Mouse (Mus musculus): Measurements from ENCODE around the gene Kifc1. TPM values are rescaled to one million over a fixed set of nuclear protein-coding genes. Genes with fewer than 3 reads are reported as not detected.
"Not testable (repeated sequence)": the region's sequence is repeated elsewhere in the genome, so short reads cannot be mapped to it uniquely, and the experiment has no call there.

Kifc1 gene
- polyA plus RNA-seq, 1 experiment from 2014 or later: 6.7 TPM

GRCm38 (mm10) chr17:33899642-33900041, 9.2 kb upstream of the Kifc1 start:
- H3K27me3 ChIP-seq (replicated peaks; ENCODE audit: control insufficient read depth, insufficient read depth, low read length): no peaks in the 10 kb centered on the region
- H3K27ac ChIP-seq (ENCODE audit: low read depth): no peak overlapping the region
- H3K4me3 ChIP-seq (ENCODE audit: low read depth, low read length): no peak overlapping the region
- DNase-seq (ENCODE audit: low spot score) (no peak), ATAC-seq (replicated peaks; ENCODE audit: low FRiP score, low TSS enrichment, low read depth) (no peak)
- no peaks in the 10 kb centered on the region for H3K9me3 ChIP-seq (ENCODE audit: control insufficient read depth, low read length)
- H3K36me3 ChIP-seq (ENCODE audit: control insufficient read depth, insufficient read depth, low read length): no peaks in the 10 kb centered on the region
- no peak overlapping the region for H3K9ac ChIP-seq (ENCODE audit: low read length)
- H3K4me2 ChIP-seq (ENCODE audit: low read length): no peak overlapping the region
- H3K4me1 ChIP-seq (replicated peaks; ENCODE audit: control insufficient read depth, insufficient read depth, low read length): no peaks in the 10 kb centered on the region
- WGBS: 90% methylated on average over 4 of the region's 4 CpGs

GRCm38 (mm10) chr17:33898193-33898592, 7.7 kb upstream of the Kifc1 start:
- H3K4me2 ChIP-seq (ENCODE audit: low read length); H3K9me3 ChIP-seq (ENCODE audit: control insufficient read depth, low read length); H3K4me3 ChIP-seq (ENCODE audit: low read depth, low read length); ATAC-seq (replicated peaks; ENCODE audit: low FRiP score, low TSS enrichment, low read depth); H3K9ac ChIP-seq (ENCODE audit: low read length); H3K27ac ChIP-seq (ENCODE audit: low read depth); H3K4me1 ChIP-seq (replicated peaks; ENCODE audit: control insufficient read depth, insufficient read depth, low read length); DNase-seq (ENCODE audit: low spot score); H3K27me3 ChIP-seq (replicated peaks; ENCODE audit: control insufficient read depth, insufficient read depth, low read length); H3K36me3 ChIP-seq (ENCODE audit: control insufficient read depth, insufficient read depth, low read length): not testable (repeated sequence)
- 83% methylated on average over 3 of the region's 4 CpGs for WGBS

GRCm38 (mm10) chr17:33897114-33897794, 6.8 kb upstream of the Kifc1 start:
- no peaks in the 10 kb centered on the region for H3K36me3 ChIP-seq (ENCODE audit: control insufficient read depth, insufficient read depth, low read length)
- H3K4me1 ChIP-seq (replicated peaks; ENCODE audit: control insufficient read depth, insufficient read depth, low read length): no peaks in the 10 kb centered on the region
- ATAC-seq (replicated peaks; ENCODE audit: low FRiP score, low TSS enrichment, low read depth): no peak
- H3K27me3 ChIP-seq (replicated peaks; ENCODE audit: control insufficient read depth, insufficient read depth, low read length): no peaks in the 10 kb centered on the region
- H3K27ac ChIP-seq (ENCODE audit: low read depth): no peak overlapping the region
- DNase-seq (ENCODE audit: low spot score): no peak
- H3K4me2 ChIP-seq (ENCODE audit: low read length): no peak overlapping the region
- no peak overlapping the region for H3K4me3 ChIP-seq (ENCODE audit: low read depth, low read length)
- WGBS: 36% methylated on average over 6 of the region's 6 CpGs
- no peak overlapping the region for H3K9ac ChIP-seq (ENCODE audit: low read length)
- H3K9me3 ChIP-seq (ENCODE audit: control insufficient read depth, low read length): no peaks in the 10 kb centered on the region

- not testable (repeated sequence) for H3K9me3 ChIP-seq (ENCODE audit: control insufficient read depth, low read length); H3K4me1 ChIP-seq (replicated peaks; ENCODE audit: control insufficient read depth, insufficient read depth, low read length); H3K36me3 ChIP-seq (ENCODE audit: control insufficient read depth, insufficient read depth, low read length); H3K27ac ChIP-seq (ENCODE audit: low read depth); DNase-seq (ENCODE audit: low spot score); H3K4me2 ChIP-seq (ENCODE audit: low read length); H3K9ac ChIP-seq (ENCODE audit: low read length); H3K4me3 ChIP-seq (ENCODE audit: low read depth, low read length); H3K27me3 ChIP-seq (replicated peaks; ENCODE audit: control insufficient read depth, insufficient read depth, low read length); ATAC-seq (replicated peaks; ENCODE audit: low FRiP score, low TSS enrichment, low read depth)
- WGBS: 59% methylated on average over 4 of the region's 4 CpGs
Measured at GRCm38 (mm10) chr17:33893011-33893410, 2.5 kb upstream of the Kifc1 start.

GRCm38 (mm10) chr17:33892429-33892828, 2.0 kb upstream of the Kifc1 start:
- Histone ChIP-seq H3K4me1 (replicated peaks; ENCODE audit: control insufficient read depth, insufficient read depth, low read length) (peaks cover 9% of the 10 kb centered on the region), H3K9me3 (ENCODE audit: control insufficient read depth, low read length) (no peaks in the 10 kb centered on the region), H3K9ac (ENCODE audit: low read length) (no peak overlapping the region), H3K4me2 (ENCODE audit: low read length) (no peak overlapping the region), H3K27ac (ENCODE audit: low read depth) (no peak overlapping the region), H3K36me3 (ENCODE audit: control insufficient read depth, insufficient read depth, low read length) (no peaks in the 10 kb centered on the region), H3K4me3 (ENCODE audit: low read depth, low read length) (no peak overlapping the region), H3K27me3 (replicated peaks; ENCODE audit: control insufficient read depth, insufficient read depth, low read length) (no peaks in the 10 kb centered on the region)
- 20% methylated on average over 7 of the region's 7 CpGs for WGBS
- ATAC-seq (replicated peaks; ENCODE audit: low FRiP score, low TSS enrichment, low read depth): no peak
- DNase-seq (ENCODE audit: low spot score): no peak

GRCm38 (mm10) chr17:33891892-33892291, 1.4 kb upstream of the Kifc1 start:
- H3K9me3 ChIP-seq (ENCODE audit: control insufficient read depth, low read length); H3K4me1 ChIP-seq (replicated peaks; ENCODE audit: control insufficient read depth, insufficient read depth, low read length); H3K36me3 ChIP-seq (ENCODE audit: control insufficient read depth, insufficient read depth, low read length); H3K4me2 ChIP-seq (ENCODE audit: low read length); H3K27me3 ChIP-seq (replicated peaks; ENCODE audit: control insufficient read depth, insufficient read depth, low read length); H3K9ac ChIP-seq (ENCODE audit: low read length); DNase-seq (ENCODE audit: low spot score); H3K27ac ChIP-seq (ENCODE audit: low read depth); ATAC-seq (replicated peaks; ENCODE audit: low FRiP score, low TSS enrichment, low read depth); H3K4me3 ChIP-seq (ENCODE audit: low read depth, low read length): not testable (repeated sequence)
- WGBS: 70% methylated on average over 6 of the region's 6 CpGs

GRCm38 (mm10) chr17:33891357-33891756, 896 bp upstream of the Kifc1 start:
- Histone ChIP-seq H3K4me2 (ENCODE audit: low read length) (no peak overlapping the region), H3K36me3 (ENCODE audit: control insufficient read depth, insufficient read depth, low read length) (peaks cover under 1% of the 10 kb centered on the region), H3K4me1 (replicated peaks; ENCODE audit: control insufficient read depth, insufficient read depth, low read length) (peaks cover 9% of the 10 kb centered on the region), H3K27ac (ENCODE audit: low read depth) (no peak overlapping the region), H3K9ac (ENCODE audit: low read length) (no peak overlapping the region), H3K9me3 (ENCODE audit: control insufficient read depth, low read length) (no peaks in the 10 kb centered on the region), H3K27me3 (replicated peaks; ENCODE audit: control insufficient read depth, insufficient read depth, low read length) (no peaks in the 10 kb centered on the region), H3K4me3 (ENCODE audit: low read depth, low read length) (no peak overlapping the region)
- no peak for ATAC-seq (replicated peaks; ENCODE audit: low FRiP score, low TSS enrichment, low read depth)
- no peak for DNase-seq (ENCODE audit: low spot score)
- 72% methylated on average over 2 of the region's 2 CpGs for WGBS

- not testable (repeated sequence) for H3K27me3 ChIP-seq (replicated peaks; ENCODE audit: control insufficient read depth, insufficient read depth, low read length); ATAC-seq (replicated peaks; ENCODE audit: low FRiP score, low TSS enrichment, low read depth); H3K9me3 ChIP-seq (ENCODE audit: control insufficient read depth, low read length); H3K4me1 ChIP-seq (replicated peaks; ENCODE audit: control insufficient read depth, insufficient read depth, low read length)
- peak overlapping the region; percentile 56 for H3K4me2 ChIP-seq (ENCODE audit: low read length)
- H3K4me3 ChIP-seq (ENCODE audit: low read depth, low read length): peak overlapping the region; percentile 52
- H3K36me3 ChIP-seq (ENCODE audit: control insufficient read depth, insufficient read depth, low read length): peaks cover 12% of the 10 kb centered on the region
- peak; percentile 55 for DNase-seq (ENCODE audit: low spot score)
- under 1% methylated on average over 44 of the region's 44 CpGs for WGBS
- H3K27ac ChIP-seq (ENCODE audit: low read depth): peak overlapping the region; percentile 47; the same call in 1 of the 2 replicates
- peak overlapping the region; percentile 58 for H3K9ac ChIP-seq (ENCODE audit: low read length)
Measured at GRCm38 (mm10) chr17:33889941-33890532, 424 bp downstream of the Kifc1 start.

- not testable (repeated sequence) for DNase-seq (ENCODE audit: low spot score); H3K9ac ChIP-seq (ENCODE audit: low read length); H3K27me3 ChIP-seq (replicated peaks; ENCODE audit: control insufficient read depth, insufficient read depth, low read length); ATAC-seq (replicated peaks; ENCODE audit: low FRiP score, low TSS enrichment, low read depth); H3K4me2 ChIP-seq (ENCODE audit: low read length); H3K9me3 ChIP-seq (ENCODE audit: control insufficient read depth, low read length); H3K4me1 ChIP-seq (replicated peaks; ENCODE audit: control insufficient read depth, insufficient read depth, low read length); H3K27ac ChIP-seq (ENCODE audit: low read depth); H3K4me3 ChIP-seq (ENCODE audit: low read depth, low read length)
- H3K36me3 ChIP-seq (ENCODE audit: control insufficient read depth, insufficient read depth, low read length): peaks cover 12% of the 10 kb centered on the region
Measured at GRCm38 (mm10) chr17:33888230-33888629, 2.2 kb downstream of the Kifc1 start.

Measured in intestine, embryonic 14.5 days (tissue).